Mouse (Mus musculus): Measurements from ENCODE around the gene Tns1. TPM values are rescaled to one million over a fixed set of nuclear protein-coding genes. Genes with fewer than 3 reads are reported as not detected.

Gene Tns1
- polyA plus RNA-seq, 1 experiment, result 6.5 TPM

DNA sequence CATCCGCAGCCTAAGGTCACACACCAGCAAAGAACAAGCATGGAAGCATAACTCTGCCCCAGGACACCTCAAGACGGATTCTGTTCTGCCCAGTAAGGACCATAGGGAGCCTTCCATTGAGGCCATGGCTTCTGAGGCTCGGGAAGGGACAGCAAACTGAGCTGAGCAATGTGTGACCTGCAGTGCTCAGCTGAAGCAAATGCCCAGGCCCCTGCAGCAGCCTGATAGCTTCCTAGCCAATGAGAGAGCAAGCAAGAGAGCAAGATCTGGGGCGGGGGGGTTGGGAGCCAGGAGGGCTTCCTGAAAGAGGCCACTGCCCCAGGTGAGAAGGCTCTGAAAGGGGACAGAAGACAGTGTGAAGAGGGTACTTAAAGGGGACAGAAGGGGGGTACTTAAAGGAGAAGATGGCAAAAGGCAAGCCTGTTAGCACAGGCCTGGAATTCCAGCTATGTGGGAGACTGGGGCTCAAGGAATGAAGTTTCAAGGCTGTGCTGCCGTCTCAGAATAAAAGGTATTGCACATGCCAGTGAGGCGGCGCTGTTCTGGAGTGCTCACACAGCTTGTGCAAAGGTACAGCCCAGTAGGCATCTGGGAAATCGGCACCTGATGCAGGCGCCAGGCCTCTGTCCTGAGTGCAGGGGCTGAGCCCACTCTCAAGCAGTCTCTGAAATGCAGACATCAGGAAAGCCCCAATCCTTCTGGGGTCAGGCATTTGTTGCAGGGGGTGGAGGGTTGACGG is 99.6 kb downstream of the Tns1 start:
- Histone ChIP-seq H3K9me3 (replicated peaks; ENCODE audit: control insufficient read depth, insufficient read depth, low read length, poor library complexity, severe bottlenecking) (no peaks in the 10 kb centered on the region), H3K27me3 (ENCODE audit: control insufficient read depth, insufficient read depth, low read length, poor library complexity, severe bottlenecking) (no peaks in the 10 kb centered on the region), H3K4me3 (ENCODE audit: low read depth, low read length) (no peak overlapping the region), H3K36me3 (ENCODE audit: control insufficient read depth, insufficient read depth, low read length, poor library complexity, severe bottlenecking) (no peaks in the 10 kb centered on the region), H3K9ac (ENCODE audit: low read depth, poor library complexity, severe bottlenecking) (no peak overlapping the region), H3K27ac (ENCODE audit: insufficient read depth, low read length) (no peak overlapping the region), H3K4me1 (ENCODE audit: control insufficient read depth, insufficient read depth, low read length) (no peaks in the 10 kb centered on the region)
- TF ChIP-seq CTCF (IDR thresholded peaks at IDR 0.05; ENCODE audit: low read depth, low read length), result no peak
- TF ChIP-seq POLR2A (IDR thresholded peaks at IDR 0.05; ENCODE audit: insufficient read depth, low read length), result no peak
- TF ChIP-seq EP300 (IDR thresholded peaks at IDR 0.05; ENCODE audit: insufficient read depth, low read depth, low read length), result no peak

DNA sequence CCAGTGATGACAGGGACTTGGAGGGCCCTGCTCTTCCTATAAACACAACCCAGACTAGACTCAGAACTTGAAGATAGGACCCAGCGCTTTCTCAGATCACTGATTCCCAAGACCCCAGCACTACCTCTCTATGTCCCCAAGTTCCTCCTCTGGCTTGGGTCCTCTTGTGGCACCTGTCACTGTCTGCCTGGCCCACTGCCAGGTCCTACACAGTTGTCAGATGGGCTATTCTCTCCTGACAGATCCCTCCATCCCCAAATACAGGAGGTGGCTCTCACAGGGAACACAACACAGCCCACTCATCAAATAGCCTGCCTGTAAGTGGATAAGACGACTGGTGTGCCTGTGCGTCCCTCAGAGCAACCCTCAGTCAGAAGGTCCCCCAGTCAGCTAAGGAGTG is 101.3 kb downstream of the Tns1 start:
- Histone ChIP-seq H3K4me1 (ENCODE audit: control insufficient read depth, insufficient read depth, low read length) (no peaks in the 10 kb centered on the region), H3K9me3 (replicated peaks; ENCODE audit: control insufficient read depth, insufficient read depth, low read length, poor library complexity, severe bottlenecking) (no peaks in the 10 kb centered on the region), H3K27me3 (ENCODE audit: control insufficient read depth, insufficient read depth, low read length, poor library complexity, severe bottlenecking) (no peaks in the 10 kb centered on the region), H3K4me3 (ENCODE audit: low read depth, low read length) (no peak overlapping the region), H3K27ac (ENCODE audit: insufficient read depth, low read length) (no peak overlapping the region), H3K9ac (ENCODE audit: low read depth, poor library complexity, severe bottlenecking) (no peak overlapping the region), H3K36me3 (ENCODE audit: control insufficient read depth, insufficient read depth, low read length, poor library complexity, severe bottlenecking) (no peaks in the 10 kb centered on the region)
- TF ChIP-seq EP300 (IDR thresholded peaks at IDR 0.05; ENCODE audit: insufficient read depth, low read depth, low read length) (no peak), CTCF (IDR thresholded peaks at IDR 0.05; ENCODE audit: low read depth, low read length) (no peak), POLR2A (IDR thresholded peaks at IDR 0.05; ENCODE audit: insufficient read depth, low read length) (no peak)

DNA sequence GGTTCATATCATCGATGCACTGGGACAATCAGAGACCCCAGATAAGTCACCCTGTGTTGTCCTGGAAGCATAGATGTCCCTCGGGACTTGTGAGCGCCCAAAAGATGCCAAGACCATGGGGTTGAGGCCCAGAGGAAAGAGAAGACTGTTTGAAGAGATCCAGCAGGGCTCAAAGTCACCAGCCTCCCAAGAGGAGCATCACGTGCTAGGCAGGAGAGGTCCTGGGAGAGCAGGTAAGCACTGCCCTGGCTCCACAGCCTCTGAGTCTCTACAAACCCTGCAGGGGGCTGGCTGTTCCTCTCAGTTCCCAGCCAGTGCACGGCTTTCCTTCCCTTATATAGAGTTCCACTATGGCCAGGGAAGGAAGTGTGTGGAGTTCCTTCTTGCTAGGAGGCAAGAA is 101.7 kb downstream of the Tns1 start:
- TF ChIP-seq POLR2A (IDR thresholded peaks at IDR 0.05; ENCODE audit: insufficient read depth, low read length) (no peak), EP300 (IDR thresholded peaks at IDR 0.05; ENCODE audit: insufficient read depth, low read depth, low read length) (no peak), CTCF (IDR thresholded peaks at IDR 0.05; ENCODE audit: low read depth, low read length) (no peak)
- H3K36me3 ChIP-seq (ENCODE audit: control insufficient read depth, insufficient read depth, low read length, poor library complexity, severe bottlenecking), result no peaks in the 10 kb centered on the region
- no peak overlapping the region for H3K27ac ChIP-seq (ENCODE audit: insufficient read depth, low read length)
- no peak overlapping the region for H3K4me3 ChIP-seq (ENCODE audit: low read depth, low read length)
- H3K9me3 ChIP-seq (replicated peaks; ENCODE audit: control insufficient read depth, insufficient read depth, low read length, poor library complexity, severe bottlenecking), result no peaks in the 10 kb centered on the region
- H3K4me1 ChIP-seq (ENCODE audit: control insufficient read depth, insufficient read depth, low read length), result no peaks in the 10 kb centered on the region
- no peaks in the 10 kb centered on the region for H3K27me3 ChIP-seq (ENCODE audit: control insufficient read depth, insufficient read depth, low read length, poor library complexity, severe bottlenecking)
- no peak overlapping the region for H3K9ac ChIP-seq (ENCODE audit: low read depth, poor library complexity, severe bottlenecking)

DNA sequence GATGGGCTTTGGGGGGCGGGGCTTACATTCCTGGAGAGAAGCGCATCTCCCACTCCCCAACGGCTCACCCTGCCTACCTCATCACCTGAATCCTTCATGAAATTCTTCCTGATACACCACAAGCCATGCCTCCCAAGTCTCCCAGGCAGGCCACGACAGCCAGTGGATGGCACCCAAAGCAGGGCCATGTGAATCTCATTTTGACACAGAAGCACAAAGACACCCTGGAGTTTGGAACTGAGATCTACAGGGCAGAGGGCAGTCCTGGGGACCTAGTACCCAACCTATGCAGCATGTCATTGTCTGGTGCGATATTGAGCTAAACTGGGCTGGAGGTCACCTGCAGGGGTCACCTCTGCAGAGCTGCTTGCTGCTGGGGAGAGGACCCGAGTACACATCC is 104.0 kb downstream of the Tns1 start:
- H3K9me3 ChIP-seq (replicated peaks; ENCODE audit: control insufficient read depth, insufficient read depth, low read length, poor library complexity, severe bottlenecking), result no peaks in the 10 kb centered on the region
- no peaks in the 10 kb centered on the region for H3K36me3 ChIP-seq (ENCODE audit: control insufficient read depth, insufficient read depth, low read length, poor library complexity, severe bottlenecking)
- H3K27me3 ChIP-seq (ENCODE audit: control insufficient read depth, insufficient read depth, low read length, poor library complexity, severe bottlenecking), result no peaks in the 10 kb centered on the region
- TF ChIP-seq POLR2A (IDR thresholded peaks at IDR 0.05; ENCODE audit: insufficient read depth, low read length), result no peak
- no peak for TF ChIP-seq EP300 (IDR thresholded peaks at IDR 0.05; ENCODE audit: insufficient read depth, low read depth, low read length)
- no peak for TF ChIP-seq CTCF (IDR thresholded peaks at IDR 0.05; ENCODE audit: low read depth, low read length)
- H3K9ac ChIP-seq (ENCODE audit: low read depth, poor library complexity, severe bottlenecking), result no peak overlapping the region
- H3K4me3 ChIP-seq (ENCODE audit: low read depth, low read length), result no peak overlapping the region
- H3K27ac ChIP-seq (ENCODE audit: insufficient read depth, low read length), result no peak overlapping the region
- H3K4me1 ChIP-seq (ENCODE audit: control insufficient read depth, insufficient read depth, low read length), result no peaks in the 10 kb centered on the region

DNA sequence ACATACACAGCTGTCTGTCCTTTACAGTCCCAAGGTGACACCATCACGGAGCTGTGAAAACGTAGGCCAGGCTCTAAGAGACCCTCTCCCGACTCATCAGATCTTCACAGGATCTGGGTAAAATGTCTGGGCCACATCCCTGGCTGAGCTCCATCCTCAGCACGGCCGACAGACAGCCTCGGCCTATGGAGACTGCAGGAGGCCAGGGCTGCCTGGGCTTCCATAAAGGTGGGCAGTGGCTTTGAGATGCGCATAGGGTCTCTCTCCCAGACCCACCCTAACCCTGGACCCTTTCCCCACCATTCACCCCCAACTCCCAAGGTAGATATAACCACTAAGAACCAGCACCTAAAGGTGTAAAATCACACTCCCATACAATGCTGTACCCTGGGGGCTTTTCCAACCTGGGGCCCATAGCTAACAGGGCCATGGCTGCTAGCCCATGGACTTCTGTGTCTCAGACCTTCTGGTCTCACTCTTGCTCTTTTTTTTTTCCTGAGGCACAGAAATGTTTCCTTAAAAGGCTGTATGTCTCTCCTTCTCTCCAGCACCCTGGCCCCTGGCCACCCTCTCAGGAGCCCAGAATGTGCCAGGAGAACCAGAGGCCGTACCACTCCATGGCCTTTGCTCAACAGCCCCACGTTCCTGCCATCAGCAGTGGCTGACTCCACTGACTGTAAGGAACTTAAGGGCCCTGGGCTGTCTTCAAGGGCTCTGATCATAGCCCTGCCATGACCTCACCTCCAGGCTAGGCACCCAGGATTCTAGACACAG is 106.7 kb downstream of the Tns1 start:
- H3K9me3 ChIP-seq (replicated peaks; ENCODE audit: control insufficient read depth, insufficient read depth, low read length, poor library complexity, severe bottlenecking), result no peaks in the 10 kb centered on the region
- no peak overlapping the region for H3K4me3 ChIP-seq (ENCODE audit: low read depth, low read length)
- no peak overlapping the region for H3K9ac ChIP-seq (ENCODE audit: low read depth, poor library complexity, severe bottlenecking)
- H3K4me1 ChIP-seq (ENCODE audit: control insufficient read depth, insufficient read depth, low read length), result no peaks in the 10 kb centered on the region
- no peaks in the 10 kb centered on the region for H3K27me3 ChIP-seq (ENCODE audit: control insufficient read depth, insufficient read depth, low read length, poor library complexity, severe bottlenecking)
- H3K27ac ChIP-seq (ENCODE audit: insufficient read depth, low read length), result no peak overlapping the region
- no peaks in the 10 kb centered on the region for H3K36me3 ChIP-seq (ENCODE audit: control insufficient read depth, insufficient read depth, low read length, poor library complexity, severe bottlenecking)
- no peak for TF ChIP-seq POLR2A (IDR thresholded peaks at IDR 0.05; ENCODE audit: insufficient read depth, low read length)
- no peak for TF ChIP-seq CTCF (IDR thresholded peaks at IDR 0.05; ENCODE audit: low read depth, low read length)
- TF ChIP-seq EP300 (IDR thresholded peaks at IDR 0.05; ENCODE audit: insufficient read depth, low read depth, low read length), result no peak

DNA sequence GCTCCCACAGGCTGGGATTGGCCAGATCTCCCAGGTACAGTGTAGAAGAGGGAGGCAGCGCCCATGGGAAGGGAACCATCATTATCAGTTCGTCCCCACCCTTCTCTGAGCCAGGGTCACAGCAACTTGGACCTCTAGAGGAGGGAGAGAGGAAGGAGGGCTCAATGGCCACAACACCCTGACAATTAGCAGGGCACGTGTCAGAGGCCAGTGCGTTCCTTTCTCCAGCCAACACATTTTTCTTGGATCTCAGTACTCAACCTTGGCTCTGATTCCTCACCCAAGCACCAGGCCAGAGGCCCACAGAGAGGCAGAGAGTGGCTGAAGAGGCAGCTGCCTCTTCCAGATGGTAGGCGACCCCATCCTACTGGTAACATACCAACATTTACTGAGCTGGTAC is 107.6 kb downstream of the Tns1 start:
- no peaks in the 10 kb centered on the region for H3K36me3 ChIP-seq (ENCODE audit: control insufficient read depth, insufficient read depth, low read length, poor library complexity, severe bottlenecking)
- TF ChIP-seq POLR2A (IDR thresholded peaks at IDR 0.05; ENCODE audit: insufficient read depth, low read length) (no peak), CTCF (IDR thresholded peaks at IDR 0.05; ENCODE audit: low read depth, low read length) (no peak), EP300 (IDR thresholded peaks at IDR 0.05; ENCODE audit: insufficient read depth, low read depth, low read length) (no peak)
- no peaks in the 10 kb centered on the region for H3K27me3 ChIP-seq (ENCODE audit: control insufficient read depth, insufficient read depth, low read length, poor library complexity, severe bottlenecking)
- no peak overlapping the region for H3K4me3 ChIP-seq (ENCODE audit: low read depth, low read length)
- H3K27ac ChIP-seq (ENCODE audit: insufficient read depth, low read length), result no peak overlapping the region
- no peak overlapping the region for H3K9ac ChIP-seq (ENCODE audit: low read depth, poor library complexity, severe bottlenecking)
- H3K4me1 ChIP-seq (ENCODE audit: control insufficient read depth, insufficient read depth, low read length), result no peaks in the 10 kb centered on the region
- H3K9me3 ChIP-seq (replicated peaks; ENCODE audit: control insufficient read depth, insufficient read depth, low read length, poor library complexity, severe bottlenecking), result no peaks in the 10 kb centered on the region

All from ES-Bruce4 (cell line).